Mouse (Mus musculus) fibroblast of lung, adult 2 months (primary cell): ENCODE measurements around the gene Aif1l.

Source experiments
- DNase-seq: peaks from one replicate; pipeline ENCODE4 v3.0.0-alpha.2; 2011; ENCODE audit warnings: low read depth

The Aif1l gene

DNA sequence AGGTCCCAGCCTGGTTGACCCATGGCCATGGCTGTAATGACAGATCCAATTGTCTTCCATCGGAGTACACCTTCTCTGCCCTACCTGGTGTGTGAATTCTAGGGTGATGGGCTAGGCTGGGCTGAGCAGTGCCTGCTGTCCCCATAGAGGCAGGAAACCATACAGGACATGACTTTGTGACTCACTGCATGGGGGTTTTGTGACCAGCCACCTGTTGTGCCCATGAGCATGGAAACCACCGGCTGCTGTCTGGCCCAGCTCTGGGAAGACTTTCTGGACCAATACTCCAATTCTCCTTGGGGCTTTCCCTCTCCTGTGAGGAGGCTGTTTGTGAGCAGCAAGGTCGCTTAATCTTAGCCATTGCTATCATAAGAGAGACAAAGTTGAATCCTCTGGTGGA lies 2.8 kb downstream of the Aif1l start:
- DNase-seq: no peak

DNA sequence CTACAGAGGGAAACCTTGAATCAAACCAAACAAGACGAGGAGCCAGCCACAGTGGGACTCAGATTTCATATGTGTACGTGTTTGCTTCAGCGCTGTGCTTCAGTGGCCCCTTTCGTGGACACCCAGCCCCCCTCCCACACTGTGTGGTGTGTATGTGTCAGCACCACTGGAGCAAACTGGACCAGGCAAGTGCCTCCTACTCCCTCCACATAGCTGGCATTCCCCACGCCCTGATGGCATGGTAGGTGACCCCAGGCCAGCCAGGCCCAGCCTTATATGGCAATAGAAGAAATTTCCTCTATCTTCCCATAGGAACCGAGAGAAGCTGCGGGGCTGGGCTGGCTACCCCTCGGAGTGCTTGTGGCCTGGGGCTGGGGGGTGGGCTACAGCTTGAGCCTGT lies 3.7 kb downstream of the Aif1l start:
- DNase-seq: no peak

DNA sequence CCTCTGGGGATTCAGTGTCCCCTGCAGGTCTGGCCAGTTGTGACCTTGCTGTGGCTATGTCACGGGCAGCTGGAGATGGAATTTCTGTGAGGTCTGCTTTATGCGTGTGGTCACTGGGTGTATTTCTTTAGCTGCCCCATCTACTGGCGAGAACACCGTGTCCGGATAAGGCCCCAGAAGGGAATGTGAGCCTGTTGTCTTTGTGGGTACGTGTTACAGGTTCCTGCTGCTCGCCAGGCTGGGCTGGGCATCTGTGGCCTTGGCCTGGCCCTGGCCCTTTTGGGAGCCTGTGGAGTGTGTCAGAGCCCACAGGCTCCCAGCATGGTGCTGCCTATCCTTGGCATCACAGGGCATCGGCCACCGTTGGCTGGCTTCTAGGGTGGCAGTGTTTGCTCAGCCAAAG lies 4.8 kb downstream of the Aif1l start:
- no peak for DNase-seq

DNA sequence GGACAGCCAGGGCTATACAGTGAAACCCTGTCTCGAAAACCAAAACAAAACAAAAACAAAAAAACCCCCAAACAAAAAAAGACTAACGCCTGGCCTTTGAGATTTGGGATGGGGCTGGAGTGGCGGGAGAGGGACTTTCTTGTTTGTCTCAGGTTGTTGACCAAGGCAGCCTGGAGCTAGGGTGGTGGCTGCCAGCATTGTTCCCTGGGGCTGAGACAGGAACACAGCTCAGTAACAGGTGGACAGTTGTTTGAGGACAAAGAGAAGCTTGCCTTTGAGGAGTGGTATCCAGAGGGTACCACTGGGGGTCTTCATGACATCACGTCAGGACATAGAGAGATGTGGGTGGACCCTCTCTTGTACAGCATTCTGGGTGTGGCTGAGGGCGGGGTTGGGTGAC lies 5.7 kb downstream of the Aif1l start:
- no peak for DNase-seq

DNA sequence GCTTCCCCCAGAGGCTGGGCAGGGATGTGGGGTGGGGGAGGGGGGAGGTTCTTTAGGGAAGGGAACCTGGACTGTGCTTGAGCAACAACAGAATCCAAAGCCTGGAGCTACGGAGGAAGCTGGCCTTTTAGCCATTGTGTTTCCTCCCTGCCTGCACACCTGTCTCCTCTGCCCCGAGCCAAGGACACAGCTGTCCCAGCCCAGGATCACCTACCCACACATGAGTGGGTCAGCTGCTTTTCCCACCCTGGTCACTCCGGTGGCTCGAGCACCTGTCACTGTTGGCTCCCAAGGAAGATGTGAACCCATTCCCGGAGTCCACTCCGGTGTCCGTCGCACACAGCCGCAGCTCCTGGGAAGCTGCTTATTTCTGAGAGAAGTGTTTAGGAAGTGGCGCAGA lies 7.3 kb downstream of the Aif1l start:
- DNase-seq: no peak

DNA sequence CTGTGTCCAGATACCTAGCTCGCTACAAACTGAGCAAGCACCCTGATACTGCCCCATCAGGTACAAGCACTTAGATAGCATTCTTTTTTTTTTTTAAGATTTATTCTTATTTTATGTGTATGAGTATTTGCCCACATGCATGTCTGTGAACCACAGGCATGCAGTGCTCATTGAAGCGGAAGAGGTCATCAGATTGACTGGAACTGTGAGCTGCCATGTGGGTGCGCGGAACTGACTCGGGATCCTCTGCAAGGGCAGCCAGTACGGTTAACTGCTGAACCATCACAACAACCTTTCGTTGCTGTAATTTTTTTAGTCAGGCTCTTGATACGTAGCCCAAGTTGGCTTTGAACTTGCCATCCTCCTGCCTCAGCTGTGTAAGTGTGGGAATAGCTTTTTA lies 11.0 kb downstream of the Aif1l start:
- no peak for DNase-seq

DNA sequence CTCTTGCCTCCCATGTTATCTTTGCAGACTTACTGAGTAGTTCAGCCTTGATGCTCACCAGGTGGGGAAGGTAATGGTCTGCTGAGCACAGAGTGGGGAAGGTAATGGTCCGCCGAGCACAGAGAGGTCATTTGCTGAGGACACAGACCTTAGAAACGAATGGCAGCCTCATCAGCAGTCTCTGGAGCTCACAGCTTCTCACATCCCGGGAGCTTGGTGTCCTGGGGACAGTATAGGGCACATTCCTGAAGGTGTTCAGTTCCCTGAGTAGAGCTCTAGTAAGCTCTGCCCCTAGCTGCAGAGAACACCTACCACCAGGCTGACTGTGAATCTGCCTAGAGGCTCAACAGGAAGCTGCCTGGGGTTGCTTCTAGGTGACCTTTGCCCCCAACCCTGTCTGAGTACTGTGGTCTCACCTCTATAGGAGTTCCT lies 11.9 kb downstream of the Aif1l start:
- no peak for DNase-seq

DNA sequence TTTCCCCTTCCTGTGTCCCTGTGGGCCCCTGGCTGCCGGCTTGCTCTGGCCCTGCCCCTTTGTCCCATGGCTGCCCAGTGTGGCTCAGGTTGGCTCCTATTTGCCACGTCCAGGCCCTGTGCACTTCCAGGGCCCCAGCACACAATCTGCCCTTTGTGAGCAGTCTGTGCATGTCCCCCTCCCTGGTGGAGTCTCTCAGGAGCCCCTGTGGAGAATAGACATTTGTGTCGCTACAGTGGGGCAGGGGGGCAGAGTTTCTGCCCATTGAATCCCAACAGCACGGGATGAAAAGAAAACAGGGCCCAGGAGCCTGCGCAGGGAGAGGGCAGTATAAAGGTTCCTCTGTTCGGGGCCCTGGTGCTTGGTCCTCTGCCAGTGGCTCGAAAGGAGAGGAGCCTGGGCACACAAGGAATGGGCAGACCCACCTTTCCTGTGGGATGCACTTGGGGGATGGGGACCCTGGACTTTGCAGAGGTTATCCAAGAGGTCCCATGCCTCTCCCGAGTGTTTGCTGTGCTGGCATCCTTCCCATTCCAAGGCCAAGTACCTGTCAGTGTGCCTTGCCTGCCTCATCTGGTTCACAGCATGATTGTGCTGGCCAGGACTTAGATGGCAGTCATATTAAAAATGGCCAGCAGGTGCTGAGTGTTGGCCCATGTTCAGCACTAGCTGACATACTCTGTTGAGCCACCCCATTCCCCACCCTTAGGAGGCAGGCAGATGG lies 12.7 kb downstream of the Aif1l start:
- peak; percentile 45 for DNase-seq

DNA sequence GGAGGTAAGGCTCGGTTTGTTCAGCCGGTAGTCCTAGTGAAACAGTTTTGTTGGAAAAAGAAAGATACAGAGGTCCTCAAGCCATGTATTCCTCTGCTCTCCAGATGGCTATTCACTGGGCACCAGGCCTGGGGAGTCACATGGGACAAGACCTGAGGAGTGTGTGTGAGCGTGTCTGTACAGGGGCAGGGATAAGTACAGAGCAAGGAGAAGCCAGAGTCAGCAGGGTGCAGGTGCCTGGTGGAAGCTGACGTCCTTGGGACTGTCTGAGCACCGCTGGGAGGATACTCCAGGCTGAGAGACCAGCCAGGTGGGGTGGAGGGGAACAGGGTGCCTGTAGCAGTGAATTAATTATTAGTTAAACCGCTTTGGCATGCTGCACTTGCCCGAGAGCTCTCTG lies 13.6 kb downstream of the Aif1l start:
- DNase-seq: no peak

DNA sequence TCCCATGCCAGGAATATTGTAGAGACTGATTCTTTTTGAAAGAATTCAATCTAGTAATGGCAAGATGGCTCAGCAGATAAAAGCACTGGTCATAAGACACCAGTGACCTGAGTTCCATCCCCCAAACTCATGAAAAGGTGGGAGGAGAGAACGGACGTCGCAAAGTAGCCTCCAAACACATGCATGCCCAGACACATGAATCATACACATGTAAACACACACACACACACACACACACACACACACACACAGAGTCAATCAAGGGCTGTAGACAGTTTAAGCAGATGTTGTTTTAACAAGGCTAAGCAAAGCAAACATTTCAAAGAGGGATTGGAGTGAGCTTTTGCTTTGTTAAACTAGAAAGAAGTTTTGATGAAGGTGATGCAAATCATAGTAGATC lies 14.3 kb downstream of the Aif1l start:
- no peak for DNase-seq

DNA sequence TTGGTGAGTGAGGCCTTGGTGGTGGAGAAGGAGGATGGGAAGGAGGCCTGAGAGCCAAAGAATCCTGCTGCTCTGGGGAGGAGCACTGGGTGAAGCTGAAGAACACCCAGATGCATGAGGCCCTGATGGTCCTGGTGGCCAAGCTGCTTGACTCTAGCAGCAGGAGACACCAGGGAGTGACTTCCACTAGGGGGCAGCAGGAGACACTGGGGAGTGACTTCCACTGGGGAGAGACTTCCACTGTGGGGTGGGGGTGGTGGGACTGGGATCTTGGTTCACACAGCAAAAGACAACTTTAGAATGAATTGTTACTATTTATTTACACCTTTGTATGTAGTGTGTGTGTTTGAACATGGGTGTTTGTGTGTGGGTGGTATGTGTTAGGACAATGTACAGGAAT lies 15.2 kb downstream of the Aif1l start:
- DNase-seq: no peak

DNA sequence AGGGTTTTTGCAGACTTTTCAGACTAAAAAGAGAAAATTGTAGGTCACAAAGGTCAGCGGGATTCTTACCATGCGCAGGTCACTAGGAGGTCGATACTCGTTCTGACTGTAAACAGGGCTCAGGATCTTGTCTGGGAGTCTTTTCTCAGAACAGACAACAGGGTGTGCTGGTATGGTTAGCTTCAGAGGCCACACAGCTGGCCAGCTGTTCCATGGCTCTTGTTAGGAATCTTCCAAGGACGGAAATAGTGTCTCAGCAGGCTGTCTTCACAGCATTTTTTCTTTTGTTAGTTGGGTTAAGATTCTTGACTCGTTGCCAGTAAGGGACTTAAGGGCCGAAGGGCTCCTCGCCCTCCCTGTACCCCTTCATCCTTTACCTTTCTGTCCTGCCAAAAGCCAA lies 16.9 kb downstream of the Aif1l start:
- DNase-seq: no peak

DNA sequence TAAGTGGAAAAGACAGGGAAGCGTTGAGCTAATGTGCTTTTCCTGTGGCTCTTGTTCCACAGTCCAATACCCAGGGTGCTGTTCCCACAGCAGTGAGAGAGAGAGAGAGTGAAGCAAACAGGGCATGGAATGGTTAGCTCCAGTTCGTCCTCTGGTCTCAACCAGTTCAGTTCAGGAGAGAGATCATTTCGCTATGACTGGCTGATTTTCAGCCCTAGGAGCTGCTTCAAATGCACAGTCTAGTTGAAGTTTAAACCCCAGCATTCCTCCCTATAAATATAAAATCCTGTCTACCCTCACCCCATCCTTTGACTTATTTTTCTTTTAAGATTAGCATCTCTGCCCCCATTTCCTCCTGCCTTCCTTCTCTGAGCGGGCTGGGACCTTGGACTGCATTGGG lies 22.6 kb downstream of the Aif1l start:
- DNase-seq: no peak

DNA sequence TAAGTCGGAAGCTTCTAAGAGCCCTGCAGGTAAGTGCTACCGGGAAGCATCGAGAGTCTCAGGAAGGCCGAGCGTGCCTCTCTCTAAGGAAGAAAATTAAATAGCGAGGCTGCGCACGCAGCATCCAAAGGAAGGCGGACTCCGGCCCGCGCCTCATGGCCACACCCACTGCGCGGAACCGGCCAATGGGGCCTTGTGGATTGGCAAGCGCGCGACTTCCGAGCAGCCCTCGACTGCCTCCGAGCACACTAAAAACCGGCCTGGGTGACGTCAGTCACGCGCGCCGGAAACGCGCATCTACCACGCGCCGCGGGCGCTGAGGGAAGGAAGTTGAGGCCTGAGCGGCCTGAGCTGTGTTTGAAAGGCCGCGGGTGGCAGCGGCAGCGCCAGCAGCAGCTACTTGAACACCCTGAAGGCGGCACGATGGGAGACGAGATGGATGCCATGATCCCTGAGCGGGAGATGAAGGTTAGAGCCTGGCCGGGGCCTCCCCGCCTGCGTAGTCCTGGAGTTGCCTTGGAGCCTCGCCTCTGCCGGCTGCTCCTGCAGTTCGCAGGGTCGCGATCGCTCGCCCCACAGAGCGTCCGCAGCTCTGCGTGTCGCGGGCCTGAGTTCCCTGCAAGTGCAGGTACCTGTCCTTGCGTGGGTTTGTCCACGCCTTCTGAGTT lies 24.3 kb downstream of the Aif1l start, which contains the start of gene Nup214:
Gene Nup214, plus strand, starts transcription at position 296 of the 668 bp plus-strand sequence.
- peak; percentile 92 for DNase-seq

DNA sequence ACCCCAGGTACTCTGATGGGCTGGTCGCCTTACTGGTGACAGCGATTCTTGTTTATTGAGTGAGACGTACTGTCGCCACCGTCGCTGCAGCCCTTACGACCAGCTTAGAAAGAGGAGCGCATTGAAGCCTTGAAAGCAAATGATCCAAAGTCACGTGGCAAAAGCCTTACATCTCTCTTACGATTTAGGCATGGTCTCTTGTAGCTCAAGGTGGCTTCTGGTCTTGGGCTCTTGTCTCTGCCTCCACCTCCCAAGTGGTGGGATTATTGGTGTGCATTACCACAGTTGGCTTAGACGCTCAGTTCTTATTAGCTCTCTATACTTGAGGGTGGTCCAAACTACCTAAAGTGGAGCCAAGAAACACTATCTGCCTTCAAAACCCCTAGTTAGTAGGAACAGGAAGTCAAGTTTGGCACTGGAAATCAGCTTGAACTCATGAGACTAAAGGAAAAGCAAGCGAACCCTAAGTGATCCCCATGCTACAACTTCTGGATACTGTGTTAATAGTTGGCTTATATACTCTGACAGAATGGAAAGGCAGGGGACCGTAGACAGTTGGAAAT lies 25.0 kb downstream of the Aif1l start:
- DNase-seq: no peak

DNA sequence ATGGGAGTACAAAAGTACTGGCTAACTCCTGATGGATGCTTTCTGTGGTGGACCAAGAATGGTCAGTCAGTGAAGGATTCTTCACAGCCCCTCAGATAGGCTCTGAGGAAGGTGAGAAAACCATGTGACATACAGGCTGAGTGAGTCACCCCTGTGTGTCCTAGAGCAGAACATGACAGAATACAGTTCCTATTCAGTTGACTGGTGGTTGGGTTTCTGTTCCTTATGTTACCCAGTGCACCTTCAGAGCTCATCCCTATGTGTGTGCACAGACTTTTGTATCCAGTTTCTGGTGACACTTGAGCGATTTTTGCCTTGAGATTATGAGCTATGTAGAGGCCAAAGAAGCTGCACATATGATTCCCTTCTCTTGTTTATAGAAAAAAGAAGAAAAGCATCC lies 37.8 kb downstream of the Aif1l start:
- DNase-seq: no peak

DNA sequence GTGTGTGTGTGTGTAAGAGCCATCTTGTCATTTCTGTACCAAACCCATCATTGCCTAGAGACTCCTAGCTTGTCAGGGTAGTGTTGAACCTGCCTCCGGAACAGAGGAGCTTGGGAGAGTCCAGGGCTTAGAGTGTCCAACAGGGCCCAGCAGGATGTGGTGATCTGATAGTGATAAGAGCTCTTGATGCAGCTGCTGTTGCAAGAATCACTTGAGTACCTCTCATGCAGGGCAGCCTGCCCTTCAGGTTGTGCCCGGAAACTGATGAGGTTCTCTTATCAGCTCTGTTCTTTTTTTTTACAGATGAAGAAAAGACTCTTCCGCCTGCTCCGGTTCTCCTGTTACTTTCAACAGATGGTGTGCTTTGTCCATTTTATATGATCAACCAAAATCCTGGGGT lies 41.0 kb downstream of the Aif1l start:
- DNase-seq: no peak

DNA sequence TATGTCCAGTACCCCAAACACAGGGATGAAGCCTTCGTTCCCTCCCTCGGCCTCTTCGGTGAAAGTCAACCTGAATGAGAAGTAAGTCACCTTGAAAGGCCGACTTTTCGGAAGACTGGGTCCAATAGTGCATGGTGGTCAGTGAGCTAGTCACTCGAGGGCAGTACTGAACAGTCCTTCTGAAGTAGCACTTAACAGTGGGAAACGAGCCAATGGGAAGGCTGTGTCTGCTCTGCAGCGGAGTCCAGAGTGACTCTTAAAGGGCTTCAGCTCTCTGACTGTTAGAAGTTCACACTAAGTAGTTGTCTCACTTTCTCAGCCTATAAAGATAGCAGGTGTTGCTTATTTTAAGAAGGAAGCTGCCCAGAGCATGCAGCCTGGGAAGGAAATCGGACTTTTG lies 45.0 kb downstream of the Aif1l start:
- no peak for DNase-seq

DNA sequence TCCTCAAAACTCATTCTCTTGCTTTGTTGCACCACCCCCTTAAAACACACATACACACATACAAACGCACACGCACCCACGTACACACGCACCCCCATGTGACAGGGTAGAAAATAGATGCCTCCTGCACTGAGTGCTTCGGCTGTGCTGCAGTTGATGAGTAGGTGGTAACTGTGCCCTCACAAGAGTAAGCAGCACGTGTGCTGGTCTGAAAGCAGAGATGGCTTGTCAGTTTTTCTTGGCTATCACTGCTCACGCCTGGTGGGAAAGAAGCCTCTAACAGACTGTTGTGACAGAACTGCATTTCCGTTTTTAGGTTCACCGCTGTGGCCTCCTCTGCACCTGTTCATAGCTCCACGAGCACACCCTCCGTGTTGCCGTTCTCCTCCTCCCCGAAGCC lies 46.1 kb downstream of the Aif1l start:
- DNase-seq: no peak

DNA sequence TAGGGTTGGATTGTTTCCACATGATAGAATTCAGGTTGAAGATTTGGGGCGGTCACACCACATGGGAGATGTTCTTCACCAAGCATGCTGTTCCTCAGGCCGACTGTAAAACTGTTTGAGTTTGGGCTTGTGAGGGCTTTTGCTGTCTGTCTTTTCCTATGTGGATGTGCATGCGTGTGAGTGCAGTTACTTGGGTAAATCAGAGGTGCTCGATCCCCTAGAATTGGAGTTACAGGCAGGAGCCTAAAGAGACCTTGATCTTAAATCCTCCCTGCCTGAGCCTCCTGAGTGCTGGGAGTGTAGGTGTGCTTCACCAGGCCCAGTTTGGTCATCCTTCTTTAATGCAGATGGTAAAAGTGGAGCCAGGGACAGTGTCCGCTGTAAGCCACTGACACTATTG lies 47.6 kb downstream of the Aif1l start:
- no peak for DNase-seq

DNA sequence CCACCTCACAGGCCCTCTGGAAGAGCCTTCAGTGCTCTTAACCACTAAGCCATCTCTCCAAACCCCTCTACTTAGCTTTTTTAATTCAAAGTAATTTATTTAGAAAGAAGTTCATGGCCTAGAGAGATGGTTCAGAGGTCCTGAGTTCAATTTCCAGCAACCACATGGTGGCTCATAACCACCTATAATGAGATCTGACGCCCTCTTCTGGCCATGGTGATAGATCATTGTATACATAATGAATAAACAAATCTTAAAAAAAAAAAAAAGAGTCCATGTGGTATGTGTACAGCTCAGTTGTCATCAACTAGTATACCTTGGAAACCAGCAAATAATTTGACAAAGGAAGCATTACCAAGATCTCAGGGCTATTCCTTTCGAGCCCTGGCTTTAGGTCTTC lies 48.5 kb downstream of the Aif1l start:
- DNase-seq: no peak

DNA sequence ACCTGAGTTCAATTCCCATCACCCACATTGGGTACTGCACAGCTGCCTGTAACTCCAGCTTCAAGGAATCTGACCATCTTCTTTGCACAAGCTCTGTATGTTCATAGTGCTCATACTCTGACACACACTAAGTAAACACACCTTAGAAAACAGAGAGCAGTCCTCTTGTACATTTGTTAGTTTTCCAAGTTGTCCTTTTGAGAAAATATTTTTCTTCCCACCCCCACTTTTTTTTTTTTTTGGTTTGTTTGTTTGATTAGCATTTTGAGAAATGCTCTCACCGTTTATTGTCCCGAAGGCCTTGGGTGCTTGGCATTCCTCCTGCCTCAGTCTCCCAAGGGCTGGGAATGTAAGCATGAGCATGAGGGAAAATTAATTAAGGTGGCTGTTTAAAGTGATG lies 58.4 kb downstream of the Aif1l start:
- no peak for DNase-seq

DNA sequence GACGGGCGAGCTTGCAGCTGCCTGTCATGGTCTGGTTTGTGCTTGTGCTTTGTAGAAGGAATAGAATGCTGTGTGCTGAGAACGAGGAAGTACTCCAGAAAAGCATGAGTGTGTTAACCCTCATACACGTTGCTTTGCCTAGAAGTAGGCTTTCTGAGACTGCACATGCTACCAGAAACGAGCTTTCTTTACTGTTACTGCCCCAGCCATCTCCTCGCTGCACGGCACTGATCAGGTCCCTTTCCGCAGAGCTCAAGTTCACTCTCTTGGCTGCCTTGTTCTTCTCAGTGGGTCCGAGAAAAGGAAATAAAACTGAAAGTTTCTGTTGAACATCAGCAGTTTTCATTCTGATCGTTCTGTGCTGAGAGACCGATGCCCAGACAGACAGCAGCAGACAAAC lies 58.8 kb downstream of the Aif1l start:
- DNase-seq: no peak

DNA sequence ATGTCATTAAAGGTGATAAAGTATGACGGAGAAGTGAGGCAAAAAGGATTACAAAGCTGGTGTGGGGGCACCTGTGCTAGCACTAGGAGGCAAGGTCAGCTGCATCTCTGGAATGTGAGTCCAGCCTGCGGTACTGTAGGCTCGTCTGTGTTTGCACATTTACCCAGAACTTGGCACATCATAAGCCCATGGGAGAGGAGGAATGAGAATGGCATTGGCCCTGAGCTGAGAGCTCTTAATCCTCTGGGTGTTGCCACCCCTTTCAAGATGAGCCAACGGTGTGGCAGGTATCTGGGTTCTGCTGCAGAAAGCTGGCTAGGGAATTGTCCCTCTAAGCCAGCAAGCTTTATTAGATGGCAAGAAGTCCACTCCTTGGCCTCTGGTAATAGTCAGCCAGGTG lies 69.8 kb downstream of the Aif1l start:
- DNase-seq: no peak
